Mouse (Mus musculus) induced T-regulatory cell, adult 2 months (primary cell): ENCODE measurements around the gene Slc25a36.

ENCODE experiments used
- DNase-seq: peaks from one replicate; pipeline ENCODE4 v3.0.0-alpha.2; 2012; ENCODE audit warnings: low read depth

Gene Slc25a36

DNA sequence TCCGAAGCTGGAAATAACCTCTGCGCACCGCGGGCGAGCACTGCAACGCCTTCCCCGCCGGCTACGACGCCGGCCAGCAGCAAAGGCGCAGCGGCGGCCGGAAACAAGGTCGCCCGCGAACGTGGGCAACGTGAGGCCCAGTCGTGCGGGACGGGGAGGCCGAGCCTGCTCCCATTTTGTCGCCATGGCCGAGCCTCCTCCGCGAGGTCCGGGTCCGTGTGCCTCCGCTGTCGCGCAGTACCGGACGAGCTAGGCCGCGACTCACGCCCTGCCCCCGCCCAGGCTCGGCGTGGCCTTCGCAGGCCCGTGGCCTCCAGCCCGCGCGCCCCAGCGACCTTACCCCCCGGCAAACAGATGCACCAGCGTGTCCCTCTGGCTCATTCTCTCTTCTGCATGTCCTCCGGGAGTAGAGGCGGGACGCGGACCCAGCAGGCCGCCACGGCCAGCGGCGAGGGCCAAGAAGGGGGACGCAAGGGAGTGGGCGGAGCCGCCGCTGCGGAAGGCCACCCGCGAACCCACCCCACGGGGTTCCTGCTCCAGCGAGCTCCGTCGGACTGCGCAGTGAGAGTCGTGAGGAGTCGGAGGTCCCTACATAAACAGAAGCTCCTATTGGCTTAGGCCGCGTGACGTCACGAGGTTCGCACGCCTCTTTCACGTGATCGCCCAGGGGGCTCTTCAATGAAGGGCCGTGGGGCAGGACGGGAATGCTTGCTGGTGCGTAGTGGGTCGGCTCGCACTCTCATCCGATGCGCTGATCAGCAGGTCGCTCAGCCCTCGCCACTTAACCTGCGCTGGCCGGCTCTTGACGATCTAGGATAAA is at the start of gene Slc25a36:
Gene Slc25a36 (minus strand): TSS at position 587 of the 820 bp plus-strand sequence.
- peak; percentile 97 for DNase-seq

DNA sequence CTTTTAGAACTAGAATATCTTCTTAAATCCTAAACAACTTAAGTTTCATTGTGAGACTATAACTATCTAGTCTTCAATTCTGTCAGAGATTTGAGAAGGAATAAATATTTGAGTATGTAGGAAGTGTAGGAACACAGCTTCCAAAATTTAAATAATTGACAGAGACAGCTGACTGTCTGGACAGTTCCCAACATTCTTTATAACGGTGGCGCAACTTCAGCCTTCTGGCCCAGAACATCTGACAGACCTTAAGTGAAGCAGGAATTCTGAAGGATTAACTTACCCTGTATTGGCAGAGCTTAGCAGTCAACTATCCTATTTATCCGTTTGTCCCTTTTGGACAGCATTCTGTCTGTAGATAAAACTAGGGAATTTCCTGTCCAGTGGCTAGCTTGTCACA is 47.5 kb upstream of the Slc25a36 start:
- DNase-seq: no peak

DNA sequence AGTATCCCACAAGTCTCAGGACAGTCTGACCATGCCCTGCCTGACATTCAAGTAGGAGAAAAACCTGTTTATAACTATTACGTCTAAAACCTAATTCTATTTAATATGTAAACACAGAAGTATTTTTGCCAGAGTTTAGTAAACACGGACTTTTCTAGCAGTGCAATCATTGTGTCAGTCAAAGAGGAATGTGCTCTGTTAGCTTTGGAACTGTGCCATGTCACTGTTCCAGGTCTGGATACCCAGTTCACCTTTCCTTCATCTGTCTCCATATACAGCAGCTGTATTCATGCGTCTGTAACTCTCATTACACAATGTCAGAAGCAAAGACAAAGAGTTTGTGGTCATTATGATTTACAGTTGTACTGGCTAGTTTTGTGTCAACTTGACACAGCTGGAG is 45.0 kb upstream of the Slc25a36 start:
- no peak for DNase-seq

DNA sequence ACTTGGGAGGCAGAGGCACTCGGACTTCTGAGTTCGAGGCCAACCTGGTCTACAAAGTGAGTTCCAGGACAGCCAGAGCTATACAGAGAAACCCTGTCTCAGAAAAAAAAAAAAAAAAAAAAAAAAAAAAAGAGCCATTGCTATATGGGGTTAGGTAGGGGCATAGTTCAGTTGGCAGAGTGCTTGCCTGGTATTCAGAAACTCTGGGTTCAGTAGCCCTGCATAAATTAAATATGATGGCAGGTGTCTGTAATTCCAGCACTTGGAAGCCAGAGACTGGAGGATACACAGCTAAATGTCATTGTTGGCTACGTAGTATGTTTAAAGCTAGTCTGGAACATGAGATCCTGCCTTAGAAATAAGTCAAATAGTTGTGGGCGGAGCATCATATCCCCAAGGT is 44.0 kb upstream of the Slc25a36 start:
- no peak for DNase-seq

DNA sequence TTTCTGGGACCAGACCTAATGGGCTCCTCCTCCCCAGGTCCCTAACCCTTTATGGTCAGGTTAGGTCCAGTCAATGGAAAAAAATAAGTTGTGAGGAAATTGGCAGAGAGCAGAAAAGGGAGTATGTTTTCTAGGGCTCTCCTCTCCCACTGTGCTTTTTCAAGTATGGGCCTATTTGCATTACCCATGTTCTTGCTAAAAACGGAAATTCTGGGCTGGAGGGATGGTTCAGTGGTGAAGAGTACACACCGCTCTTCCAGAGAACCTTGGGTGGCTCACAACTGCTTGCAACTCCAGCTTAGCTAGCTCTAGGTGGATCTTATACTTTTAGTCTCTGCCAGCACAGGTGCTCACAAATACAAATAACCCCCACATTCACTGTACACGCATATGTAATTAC is 42.0 kb upstream of the Slc25a36 start:
- DNase-seq: no peak

DNA sequence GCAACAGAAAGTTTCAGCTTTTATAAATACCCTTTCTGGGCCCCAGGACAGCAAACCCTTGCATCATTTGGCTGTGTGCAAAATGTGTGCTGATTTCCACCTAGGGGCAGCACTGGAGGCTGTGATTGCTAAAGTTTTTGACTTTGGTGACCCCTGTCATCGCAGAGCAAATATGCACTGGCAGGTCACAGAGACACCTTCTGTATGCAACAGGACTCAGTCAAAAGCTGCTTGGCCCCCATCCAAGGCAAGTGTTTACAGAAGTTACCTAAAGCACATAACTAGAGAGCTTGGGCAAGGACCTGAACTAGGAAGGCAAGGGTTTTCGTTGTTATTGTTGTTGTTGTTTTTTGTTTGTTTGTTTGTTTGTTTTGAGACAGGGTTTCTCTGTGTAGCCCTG is 36.3 kb upstream of the Slc25a36 start:
- DNase-seq: no peak

DNA sequence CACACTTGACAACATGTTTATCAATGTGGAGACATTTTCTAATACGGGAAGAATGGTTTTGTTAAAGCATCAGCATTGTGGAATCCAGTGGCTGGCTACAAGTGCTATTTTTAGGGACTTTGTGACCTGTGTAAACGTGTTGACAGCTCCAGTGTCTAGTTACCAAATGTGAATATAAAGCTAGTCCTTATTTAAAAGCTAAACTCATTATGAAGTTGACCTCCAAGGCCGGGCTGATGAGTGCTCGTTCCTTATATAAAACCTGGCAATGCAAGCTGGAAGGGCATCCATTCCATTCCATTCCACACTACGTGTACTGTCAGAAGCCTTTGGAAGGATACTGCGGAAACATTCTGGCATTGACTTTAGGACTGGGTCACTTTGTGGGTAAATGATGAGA is 34.4 kb upstream of the Slc25a36 start:
- DNase-seq: no peak

DNA sequence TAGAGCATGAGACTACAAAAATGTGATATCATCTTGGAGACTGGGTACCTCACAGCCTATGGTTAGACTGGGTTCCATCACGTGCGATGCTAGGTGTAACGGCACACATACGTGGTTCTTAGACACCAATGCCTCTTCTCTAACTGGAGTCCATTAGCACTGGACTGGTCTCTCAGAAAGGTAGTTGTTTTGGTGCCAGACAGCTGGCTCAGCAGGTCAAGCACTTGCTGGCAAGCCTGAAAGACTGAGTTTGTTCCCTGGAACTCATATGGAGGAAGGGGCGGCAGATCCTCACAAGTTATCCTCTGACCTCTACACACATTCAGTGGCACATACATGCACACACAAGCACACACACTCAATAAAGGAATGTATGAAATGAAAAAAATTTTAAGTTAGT is 32.5 kb upstream of the Slc25a36 start:
- DNase-seq: no peak

DNA sequence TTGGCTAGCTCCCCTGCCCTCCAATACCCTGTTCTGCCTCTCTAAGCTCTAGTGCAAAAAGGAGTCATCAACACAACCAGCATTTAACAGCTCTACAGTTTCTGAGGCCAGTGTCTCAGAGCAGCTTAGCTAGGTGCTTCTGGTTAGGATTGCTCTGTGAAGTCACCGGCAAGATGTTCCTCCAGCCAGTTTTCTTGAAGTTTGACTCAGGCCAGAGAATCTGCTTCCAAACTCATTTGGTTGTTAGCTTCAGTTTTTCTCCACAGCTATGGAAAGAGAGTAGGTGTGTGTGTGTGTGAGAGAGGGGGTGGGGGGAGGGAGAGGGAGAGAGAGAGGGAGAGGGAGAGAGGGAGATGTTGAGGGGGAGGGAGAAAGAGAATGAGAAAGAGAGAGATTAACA is 31.6 kb upstream of the Slc25a36 start:
- DNase-seq: no peak

DNA sequence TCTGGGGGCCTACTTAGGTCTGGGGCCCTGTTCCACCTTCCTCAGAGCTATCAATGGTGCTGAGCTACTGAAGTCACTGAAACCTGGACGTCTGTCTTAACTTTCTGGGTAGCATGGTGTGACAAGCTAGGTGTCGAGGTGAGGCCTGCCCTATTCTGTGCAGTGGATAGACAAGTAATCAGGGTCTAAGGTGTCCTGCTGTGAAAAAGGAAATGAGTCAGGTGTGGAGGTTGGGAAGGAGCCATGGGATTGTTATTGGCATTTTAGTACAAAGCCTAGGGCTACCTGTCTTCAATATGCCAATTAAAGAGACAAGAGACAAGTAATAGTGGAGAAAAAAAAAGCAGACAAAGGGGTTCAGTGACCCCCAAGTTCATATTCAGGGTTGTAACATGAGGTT is 30.8 kb upstream of the Slc25a36 start:
- DNase-seq: no peak

DNA sequence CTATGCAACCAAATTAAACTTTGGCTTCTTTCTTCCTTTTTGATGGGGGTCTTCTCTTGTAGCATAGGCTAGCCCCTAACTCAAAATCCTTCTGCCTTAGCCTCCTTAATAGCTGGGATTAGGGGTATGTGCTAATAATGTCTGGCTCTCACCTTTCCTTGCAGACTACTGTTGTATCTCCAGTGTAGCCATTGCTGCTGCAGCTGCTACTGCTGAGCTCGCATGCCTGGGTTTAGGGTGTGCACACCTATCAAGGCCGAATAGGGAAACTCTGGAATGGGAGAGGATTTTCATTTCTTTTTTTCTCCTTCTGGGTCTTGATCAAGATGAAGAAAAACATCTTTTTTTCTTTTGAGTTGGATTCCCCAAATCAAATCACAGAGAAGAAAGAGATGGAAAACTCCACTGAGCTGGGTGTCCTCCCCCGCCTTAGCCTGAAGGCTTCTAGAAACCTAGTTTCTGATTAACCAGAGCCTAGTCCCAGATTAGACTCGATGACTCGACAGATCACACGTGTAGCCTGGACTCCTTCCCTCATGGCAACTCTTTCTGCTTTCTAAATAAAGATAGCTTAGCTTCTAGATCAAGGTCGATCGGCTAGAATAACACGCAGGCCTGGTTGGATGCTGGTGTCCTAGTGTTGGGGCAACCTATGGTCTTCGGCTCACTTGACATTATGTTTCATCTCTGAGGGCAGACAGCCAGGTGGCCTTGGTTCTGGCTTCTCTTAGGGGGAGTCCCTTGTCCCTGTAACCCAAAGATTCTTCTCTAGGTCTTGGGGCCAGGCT is 29.4 kb upstream of the Slc25a36 start:
- DNase-seq: no peak

DNA sequence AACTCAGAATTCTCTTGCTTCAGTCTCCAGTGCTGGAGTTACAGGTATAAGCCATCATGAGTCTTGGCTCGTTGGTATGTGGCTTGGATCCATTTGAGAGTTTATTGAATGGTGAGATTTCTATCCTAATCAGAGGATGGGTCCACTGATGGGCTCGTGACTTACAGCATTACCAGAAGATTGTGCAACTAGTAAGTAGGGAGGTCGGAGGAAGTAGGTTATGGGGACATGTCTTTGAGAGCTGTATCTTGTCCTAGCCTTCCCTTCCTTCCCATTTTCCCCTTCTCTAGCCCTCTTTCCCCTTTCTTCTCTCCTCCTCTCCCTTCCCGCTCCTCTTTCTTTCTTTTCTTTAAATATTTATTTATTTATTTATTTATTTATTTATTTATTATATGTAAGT is 26.7 kb upstream of the Slc25a36 start:
- DNase-seq: no peak

DNA sequence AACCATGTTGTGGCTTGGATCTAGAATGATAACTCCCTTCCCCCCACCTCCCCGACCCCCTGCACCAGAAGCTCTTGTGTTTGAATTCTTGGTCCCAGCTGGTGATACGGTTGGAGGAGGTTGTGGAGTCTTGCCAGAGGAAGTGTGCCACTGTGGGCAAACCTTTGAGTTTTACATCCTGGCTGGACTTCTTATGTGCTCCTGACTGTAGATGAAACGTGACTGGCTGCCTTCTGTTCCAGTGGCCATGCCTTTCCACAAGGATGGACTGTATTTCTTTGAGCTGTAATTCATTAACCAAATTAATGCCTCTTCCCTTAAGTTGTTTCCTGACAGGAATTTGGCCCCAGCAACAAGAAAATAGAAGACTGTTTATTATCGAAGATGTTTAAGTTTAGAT is 26.2 kb upstream of the Slc25a36 start:
- no peak for DNase-seq

DNA sequence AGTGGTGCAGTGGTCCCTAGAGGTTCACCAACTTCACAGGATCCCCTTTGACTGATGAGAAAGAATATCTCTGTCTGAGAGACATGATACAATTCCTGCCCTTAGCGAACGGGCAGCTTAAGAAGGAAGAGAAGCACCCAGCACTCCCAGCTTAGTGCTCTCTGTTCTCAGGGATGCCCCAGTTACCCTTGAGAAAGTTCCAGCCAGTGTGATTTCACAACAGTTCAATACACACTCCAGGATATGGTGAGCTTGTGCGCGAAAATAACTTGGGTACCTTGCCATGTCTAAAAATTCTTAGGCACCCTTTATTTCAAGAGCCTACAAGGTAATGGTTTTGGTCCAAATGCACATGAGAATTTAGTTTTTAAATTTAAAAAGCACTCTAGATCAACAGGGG is 24.9 kb upstream of the Slc25a36 start:
- no peak for DNase-seq

DNA sequence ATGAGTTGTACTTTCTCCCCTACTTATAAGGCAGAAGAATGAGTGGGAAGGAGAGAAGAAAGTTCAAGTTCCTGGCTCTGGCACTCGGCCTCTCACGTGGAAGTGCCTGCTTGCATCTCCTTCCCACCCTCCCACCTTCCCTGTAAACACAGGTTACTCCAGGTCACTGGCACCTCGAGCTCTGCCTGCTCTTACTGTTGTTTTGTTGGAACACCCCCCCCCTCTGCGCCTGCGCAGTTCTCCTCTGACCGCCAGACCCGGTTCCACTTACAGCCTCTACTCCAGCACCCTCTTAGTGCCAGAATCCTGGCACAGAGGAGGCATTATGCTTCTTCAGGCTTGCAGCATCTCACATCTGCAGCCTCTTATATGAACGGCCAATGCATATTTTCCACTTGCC is 22.2 kb upstream of the Slc25a36 start:
- DNase-seq: no peak

DNA sequence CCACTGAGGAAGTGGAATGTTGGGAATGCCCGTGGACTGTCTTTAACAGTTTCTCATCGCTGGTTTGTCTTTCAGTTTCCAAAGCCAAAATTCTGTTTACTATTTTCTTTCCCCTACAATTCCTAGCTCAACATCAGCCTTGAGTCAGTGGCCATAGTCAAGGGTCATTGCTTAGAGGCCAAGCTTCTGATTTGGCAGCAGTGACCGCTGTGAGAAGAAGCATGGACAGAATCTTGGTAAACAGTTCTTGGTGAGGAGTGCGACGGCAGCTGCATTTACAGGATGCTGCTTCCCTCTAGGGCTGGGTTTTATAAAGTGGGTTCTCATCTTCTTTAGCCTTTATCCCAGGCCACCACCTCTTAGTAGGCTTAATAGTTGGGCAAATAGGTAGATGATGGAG is 19.0 kb upstream of the Slc25a36 start:
- no peak for DNase-seq

DNA sequence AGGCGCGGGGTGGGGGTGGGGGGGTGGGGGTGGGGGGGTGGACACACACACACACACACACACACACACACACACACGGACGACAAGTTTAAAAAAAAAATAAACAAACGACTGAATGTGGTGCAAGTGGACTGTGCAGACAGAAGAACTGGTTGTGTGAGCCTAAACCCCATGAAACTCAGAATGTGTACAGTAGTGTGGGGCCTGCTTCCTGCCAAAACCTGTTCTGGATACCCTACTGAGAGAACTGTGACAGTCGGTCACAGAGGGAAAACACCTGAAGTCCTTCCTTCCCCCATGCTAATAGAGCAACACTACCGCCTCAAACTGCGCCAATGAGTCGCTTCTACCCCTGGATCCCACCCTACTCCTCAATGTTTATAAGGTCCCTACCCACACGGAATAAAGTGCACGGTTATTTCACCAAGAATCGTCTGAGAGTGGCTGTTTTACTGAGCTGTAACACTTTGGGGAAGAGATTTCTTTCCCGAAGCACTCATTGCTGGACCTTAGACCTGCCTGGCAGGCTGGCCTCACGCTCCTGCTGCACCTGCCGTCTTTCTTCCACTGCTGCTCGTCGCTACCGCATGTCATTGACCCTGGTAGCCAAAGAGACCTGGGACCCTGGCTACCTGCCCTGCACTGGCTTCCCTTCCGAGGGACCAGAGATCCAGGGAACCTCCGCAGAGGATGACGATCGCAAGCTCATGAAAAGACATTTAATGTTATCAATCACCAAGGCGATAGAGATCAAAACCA is 13.2 kb upstream of the Slc25a36 start:
- DNase-seq: no peak

DNA sequence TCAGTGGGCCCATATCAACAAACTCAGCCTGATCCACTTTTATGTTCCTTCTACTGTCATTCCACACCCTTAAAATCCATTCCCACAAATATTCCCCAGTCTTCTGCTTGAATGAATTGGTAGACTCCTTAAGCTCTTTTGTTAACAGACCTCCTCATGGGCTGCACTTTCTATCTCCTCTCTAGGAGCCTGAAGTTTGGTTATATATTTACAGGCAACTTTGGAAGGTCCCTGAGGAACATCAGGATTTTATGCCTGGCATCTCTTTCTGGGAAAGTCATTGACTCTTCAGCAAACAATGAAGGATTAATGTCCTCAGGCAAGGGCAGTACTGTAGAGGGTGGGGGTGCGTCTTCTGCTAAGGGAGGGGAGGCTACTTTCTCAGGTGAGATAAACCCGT is 10.5 kb upstream of the Slc25a36 start:
- no peak for DNase-seq

DNA sequence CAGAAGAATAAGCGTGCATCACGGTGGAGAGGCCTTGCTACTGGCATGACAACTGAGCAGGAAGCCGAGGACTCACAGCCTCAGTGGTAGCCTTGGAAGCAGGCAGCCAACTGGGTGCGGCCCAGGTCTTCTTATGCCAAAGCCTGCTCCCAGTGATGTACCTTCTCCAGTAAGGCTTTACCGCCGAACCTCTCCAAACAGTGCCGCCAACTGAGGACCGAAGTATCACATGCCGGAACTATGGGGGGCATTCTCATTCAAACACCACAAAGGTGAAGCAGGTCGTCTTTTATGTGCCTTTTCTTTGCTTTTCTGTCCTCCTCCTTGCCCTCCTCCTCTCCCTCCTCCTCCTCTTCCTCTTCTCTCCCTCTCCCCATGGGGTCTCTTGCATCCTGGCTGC is 3.3 kb upstream of the Slc25a36 start:
- no peak for DNase-seq

DNA sequence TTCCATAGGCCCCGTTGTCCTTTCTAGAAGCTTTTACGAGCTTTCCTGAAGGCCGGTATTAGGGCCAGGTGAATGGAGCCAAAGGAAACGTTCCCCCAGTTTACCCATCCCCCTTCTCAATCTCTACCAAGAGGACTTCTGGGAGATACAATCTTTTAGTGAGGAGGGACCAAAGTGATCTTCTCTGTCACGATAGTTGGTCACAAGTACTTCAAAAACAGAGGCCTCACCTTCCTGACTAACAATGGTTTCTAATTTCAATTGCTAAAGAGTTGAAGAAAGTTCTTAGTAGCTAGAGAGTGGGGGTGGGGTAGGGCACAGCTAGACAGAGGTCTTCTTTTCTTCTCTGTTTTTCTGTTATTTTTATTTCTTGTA is 2.6 kb upstream of the Slc25a36 start:
- DNase-seq: no peak

DNA sequence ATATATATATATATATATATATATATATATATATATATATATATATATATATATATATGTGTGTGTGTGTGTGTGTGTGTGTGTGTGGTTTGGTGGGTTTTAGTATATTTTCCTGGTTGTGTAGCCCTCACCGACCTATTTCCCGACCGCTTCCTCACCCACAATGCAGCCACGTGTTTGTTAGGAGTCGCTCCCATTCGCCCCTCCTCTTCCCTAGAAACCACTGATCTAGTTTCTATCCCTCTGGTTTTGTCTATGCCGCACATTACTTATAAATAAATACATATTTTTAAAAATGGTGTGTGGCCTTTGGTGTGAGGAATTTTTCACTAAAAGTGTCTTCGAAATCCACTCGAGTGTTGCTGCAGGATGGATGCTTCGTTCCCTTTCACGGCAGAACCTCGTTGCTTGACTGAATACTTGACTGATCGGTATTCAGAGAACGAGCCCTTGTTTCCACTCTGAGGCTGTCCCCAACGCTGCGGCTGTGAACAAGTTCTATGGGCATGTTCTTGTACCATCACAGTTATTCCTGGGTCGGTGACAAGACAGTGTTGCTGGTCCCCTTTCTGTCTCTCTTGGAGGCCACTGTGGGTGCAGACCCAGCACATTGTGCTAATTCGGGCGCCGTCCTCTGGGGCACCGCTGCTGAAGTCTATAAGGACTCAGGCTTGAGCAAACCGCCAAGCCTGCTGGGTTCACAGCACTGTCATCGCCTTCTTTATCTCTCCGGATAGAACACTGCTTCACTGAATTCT is 2.0 kb upstream of the Slc25a36 start:
- DNase-seq: no peak

DNA sequence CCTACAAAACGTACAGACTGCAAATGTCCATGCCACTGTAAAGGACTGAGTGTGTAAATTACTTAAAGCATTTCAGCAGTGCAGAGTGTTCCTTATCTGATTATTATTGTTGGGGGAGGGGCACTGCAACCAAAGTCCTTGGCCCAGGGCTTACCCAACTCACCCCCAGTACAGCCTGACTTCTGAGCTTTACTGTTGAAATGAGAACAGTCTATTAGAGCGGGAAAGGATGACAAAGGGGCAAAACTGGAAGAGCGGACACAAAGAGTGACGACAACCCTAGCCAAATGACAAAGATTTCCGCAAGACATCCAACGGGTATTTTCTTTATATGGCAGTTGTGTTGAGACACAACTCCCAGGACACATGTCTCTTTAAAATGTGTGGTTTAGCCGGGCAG is 1.3 kb upstream of the Slc25a36 start:
- peak; percentile 33 for DNase-seq
